Mouse (Mus musculus): ENCODE measurements around the gene Meis2. TPM values are rescaled to one million over a fixed set of nuclear protein-coding genes. Genes with fewer than 3 reads are reported as not detected.

Meis2 gene
- polyA plus RNA-seq, 1 experiment from 2014 or later: 142 TPM

GRCm38 (mm10) chr2:115912948-115913529, 152.6 kb downstream of the Meis2 start:
- no peak overlapping the region for H3K27ac ChIP-seq (ENCODE audit: low read depth, low read length)
- no peak overlapping the region for H3K9ac ChIP-seq (ENCODE audit: low read depth, low read length)
- H3K9me3 ChIP-seq (ENCODE audit: control insufficient read depth, low read length): no peaks in the 10 kb centered on the region
- DNase-seq (ENCODE audit: low spot score) (no peak), ATAC-seq (ENCODE audit: low FRiP score) (no peak)
- WGBS: 77% methylated on average over 7 of the region's 7 CpGs
- H3K36me3 ChIP-seq (ENCODE audit: control insufficient read depth, insufficient read depth, low read length): no peaks in the 10 kb centered on the region
- no peak overlapping the region for H3K4me3 ChIP-seq (ENCODE audit: low read depth, low read length)
- peaks cover 4% of the 10 kb centered on the region; the same call in 1 of the 2 replicates for H3K4me1 ChIP-seq (replicated peaks; ENCODE audit: control insufficient read depth, insufficient read depth, low read length)
- no peak overlapping the region for H3K4me2 ChIP-seq (replicated peaks; ENCODE audit: low read depth, low read length)
- no peaks in the 10 kb centered on the region for H3K27me3 ChIP-seq (ENCODE audit: control insufficient read depth, insufficient read depth, low read length)

DNA sequence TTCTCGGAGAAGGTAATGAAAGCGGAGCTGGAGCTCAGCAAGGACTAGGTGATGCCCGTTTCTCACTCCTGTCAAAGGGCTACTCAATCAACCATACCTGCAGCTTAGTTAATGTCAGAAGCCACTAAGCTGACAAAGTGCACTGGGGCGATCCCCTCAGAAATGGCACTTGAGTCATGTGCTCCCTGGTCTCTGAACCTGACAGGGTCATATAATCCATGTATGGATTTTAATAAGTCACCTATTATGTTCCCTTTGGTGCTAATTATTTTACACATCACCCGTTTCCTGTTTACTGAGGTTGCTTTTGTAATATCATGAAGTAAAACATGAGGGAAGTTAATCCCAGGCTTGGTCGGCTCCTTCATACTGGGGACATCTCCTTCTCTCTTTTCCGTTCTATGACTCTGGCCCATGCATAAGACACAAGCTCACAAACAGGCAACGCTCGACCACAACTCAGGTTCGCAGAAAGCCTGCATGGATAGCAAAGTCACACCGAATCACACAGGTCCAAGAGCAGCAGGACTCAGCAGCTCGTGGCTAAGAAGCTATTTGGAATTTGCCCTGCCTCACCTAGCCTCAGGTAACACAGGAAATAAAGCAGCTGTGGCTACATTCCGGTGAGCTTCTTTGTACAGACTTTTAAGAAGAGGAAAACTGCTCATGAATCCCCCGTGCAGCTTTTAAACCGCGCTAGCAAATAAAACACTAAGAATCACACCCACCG, 153.6 kb downstream of the Meis2 start:
- H3K4me1 ChIP-seq (replicated peaks; ENCODE audit: control insufficient read depth, insufficient read depth, low read length): peaks cover 4% of the 10 kb centered on the region; the same call in 1 of the 2 replicates
- no peaks in the 10 kb centered on the region for H3K27me3 ChIP-seq (ENCODE audit: control insufficient read depth, insufficient read depth, low read length)
- H3K9ac ChIP-seq (ENCODE audit: low read depth, low read length): no peak overlapping the region
- no peak for ATAC-seq (ENCODE audit: low FRiP score)
- no peak overlapping the region for H3K4me2 ChIP-seq (replicated peaks; ENCODE audit: low read depth, low read length)
- no peaks in the 10 kb centered on the region for H3K9me3 ChIP-seq (ENCODE audit: control insufficient read depth, low read length)
- no peaks in the 10 kb centered on the region for H3K36me3 ChIP-seq (ENCODE audit: control insufficient read depth, insufficient read depth, low read length)
- 90% methylated on average over 17 of the region's 17 CpGs for WGBS
- no peak overlapping the region for H3K4me3 ChIP-seq (ENCODE audit: low read depth, low read length)
- H3K27ac ChIP-seq (ENCODE audit: low read depth, low read length): no peak overlapping the region
- no peak for DNase-seq (ENCODE audit: low spot score)

- no peak overlapping the region for H3K27ac ChIP-seq (ENCODE audit: low read depth, low read length)
- ATAC-seq (ENCODE audit: low FRiP score): no peak
- WGBS: 87% methylated on average over 4 of the region's 4 CpGs
Measured at GRCm38 (mm10) chr2:115910217-115910616, 155.4 kb downstream of the Meis2 start.

GRCm38 (mm10) chr2:115901007-115901406, 164.6 kb downstream of the Meis2 start:
- ATAC-seq (ENCODE audit: low FRiP score): no peak
- no peak overlapping the region for H3K4me3 ChIP-seq (ENCODE audit: low read depth, low read length)
- DNase-seq (ENCODE audit: low spot score): no peak
- no peak overlapping the region for H3K9ac ChIP-seq (ENCODE audit: low read depth, low read length)
- WGBS: 97% methylated on average over 6 of the region's 6 CpGs
- no peak overlapping the region for H3K27ac ChIP-seq (ENCODE audit: low read depth, low read length)
- no peaks in the 10 kb centered on the region for H3K4me1 ChIP-seq (replicated peaks; ENCODE audit: control insufficient read depth, insufficient read depth, low read length)
- no peaks in the 10 kb centered on the region for H3K27me3 ChIP-seq (ENCODE audit: control insufficient read depth, insufficient read depth, low read length)
- no peaks in the 10 kb centered on the region for H3K36me3 ChIP-seq (ENCODE audit: control insufficient read depth, insufficient read depth, low read length)
- H3K4me2 ChIP-seq (replicated peaks; ENCODE audit: low read depth, low read length): no peak overlapping the region
- no peaks in the 10 kb centered on the region for H3K9me3 ChIP-seq (ENCODE audit: control insufficient read depth, low read length)

More at GRCm38 (mm10) chr2:115910217-115910616, 155.4 kb downstream of the Meis2 start:
- no peak overlapping the region for H3K4me2 ChIP-seq (replicated peaks; ENCODE audit: low read depth, low read length)
- no peaks in the 10 kb centered on the region for H3K36me3 ChIP-seq (ENCODE audit: control insufficient read depth, insufficient read depth, low read length)
- H3K27me3 ChIP-seq (ENCODE audit: control insufficient read depth, insufficient read depth, low read length): no peaks in the 10 kb centered on the region
- no peaks in the 10 kb centered on the region; the same call in 1 of the 2 replicates for H3K4me1 ChIP-seq (replicated peaks; ENCODE audit: control insufficient read depth, insufficient read depth, low read length)
- H3K4me3 ChIP-seq (ENCODE audit: low read depth, low read length): no peak overlapping the region
- H3K9ac ChIP-seq (ENCODE audit: low read depth, low read length): no peak overlapping the region
- H3K9me3 ChIP-seq (ENCODE audit: control insufficient read depth, low read length): no peaks in the 10 kb centered on the region
- no peak for DNase-seq (ENCODE audit: low spot score)

DNA sequence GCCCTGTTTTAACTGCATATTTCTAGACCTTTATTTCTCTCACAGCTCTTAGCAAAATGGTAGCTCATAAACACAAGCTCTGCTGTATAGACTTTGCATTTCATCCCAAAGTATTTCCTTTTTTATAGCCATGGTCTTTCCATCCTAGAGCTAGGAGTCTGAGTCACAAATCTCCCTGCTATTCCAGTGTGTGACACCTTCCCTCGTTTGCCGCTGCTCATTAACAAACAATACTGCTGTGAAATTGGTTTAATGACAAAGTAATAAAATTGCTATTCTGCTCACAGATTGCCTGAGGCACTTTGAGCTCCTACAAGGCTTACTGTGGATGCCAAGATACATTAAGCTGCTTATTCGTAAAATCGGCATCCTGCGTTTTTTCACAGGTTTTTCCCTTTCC, 168.1 kb downstream of the Meis2 start:
- no peak overlapping the region for H3K4me3 ChIP-seq (ENCODE audit: low read depth, low read length)
- 69% methylated on average over 5 of the region's 5 CpGs for WGBS
- no peak overlapping the region for H3K27ac ChIP-seq (ENCODE audit: low read depth, low read length)
- no peaks in the 10 kb centered on the region for H3K36me3 ChIP-seq (ENCODE audit: control insufficient read depth, insufficient read depth, low read length)
- no peak overlapping the region for H3K9ac ChIP-seq (ENCODE audit: low read depth, low read length)
- ATAC-seq (ENCODE audit: low FRiP score) (peak; percentile 17; the same call in 1 of the 2 replicates), DNase-seq (ENCODE audit: low spot score) (peak; percentile 35)
- H3K9me3 ChIP-seq (ENCODE audit: control insufficient read depth, low read length): no peaks in the 10 kb centered on the region
- H3K27me3 ChIP-seq (ENCODE audit: control insufficient read depth, insufficient read depth, low read length): no peaks in the 10 kb centered on the region
- no peak overlapping the region for H3K4me2 ChIP-seq (replicated peaks; ENCODE audit: low read depth, low read length)
- no peaks in the 10 kb centered on the region for H3K4me1 ChIP-seq (replicated peaks; ENCODE audit: control insufficient read depth, insufficient read depth, low read length)

GRCm38 (mm10) chr2:115897001-115897400, 168.6 kb downstream of the Meis2 start:
- H3K27ac ChIP-seq (ENCODE audit: low read depth, low read length): no peak overlapping the region
- ATAC-seq (ENCODE audit: low FRiP score) (no peak), DNase-seq (ENCODE audit: low spot score) (no peak)
- H3K36me3 ChIP-seq (ENCODE audit: control insufficient read depth, insufficient read depth, low read length): no peaks in the 10 kb centered on the region
- WGBS: 72% methylated on average over 2 of the region's 2 CpGs
- no peak overlapping the region for H3K9ac ChIP-seq (ENCODE audit: low read depth, low read length)
- no peak overlapping the region for H3K4me2 ChIP-seq (replicated peaks; ENCODE audit: low read depth, low read length)
- no peak overlapping the region for H3K4me3 ChIP-seq (ENCODE audit: low read depth, low read length)
- H3K4me1 ChIP-seq (replicated peaks; ENCODE audit: control insufficient read depth, insufficient read depth, low read length): no peaks in the 10 kb centered on the region
- H3K9me3 ChIP-seq (ENCODE audit: control insufficient read depth, low read length): no peaks in the 10 kb centered on the region
- no peaks in the 10 kb centered on the region for H3K27me3 ChIP-seq (ENCODE audit: control insufficient read depth, insufficient read depth, low read length)

DNA sequence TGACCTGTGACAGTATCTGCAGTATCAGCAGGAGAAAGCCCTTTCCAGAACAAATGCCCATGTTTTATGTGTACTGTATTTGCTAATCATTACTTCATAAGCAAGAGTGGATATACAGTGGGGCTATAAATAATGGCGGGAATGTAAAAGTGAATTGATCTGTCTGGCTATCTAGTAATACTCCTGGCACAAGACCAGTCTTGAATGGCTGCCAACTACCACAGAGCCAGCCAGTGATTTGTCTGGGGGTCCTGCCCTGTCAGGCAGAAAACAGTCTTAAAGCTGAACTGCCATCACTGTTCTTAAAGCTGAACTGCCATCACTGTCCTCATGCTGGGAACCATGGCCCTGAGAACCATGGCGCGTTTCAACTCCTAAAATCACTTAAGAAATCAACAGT, 169.9 kb downstream of the Meis2 start:
- WGBS: 90% methylated on average over 3 of the region's 3 CpGs
- H3K9me3 ChIP-seq (ENCODE audit: control insufficient read depth, low read length): no peaks in the 10 kb centered on the region
- no peak overlapping the region for H3K4me3 ChIP-seq (ENCODE audit: low read depth, low read length)
- no peak overlapping the region for H3K9ac ChIP-seq (ENCODE audit: low read depth, low read length)
- no peak overlapping the region for H3K27ac ChIP-seq (ENCODE audit: low read depth, low read length)
- H3K27me3 ChIP-seq (ENCODE audit: control insufficient read depth, insufficient read depth, low read length): no peaks in the 10 kb centered on the region
- ATAC-seq (ENCODE audit: low FRiP score): no peak
- DNase-seq (ENCODE audit: low spot score): no peak
- H3K36me3 ChIP-seq (ENCODE audit: control insufficient read depth, insufficient read depth, low read length): no peaks in the 10 kb centered on the region
- H3K4me2 ChIP-seq (replicated peaks; ENCODE audit: low read depth, low read length): no peak overlapping the region
- no peaks in the 10 kb centered on the region for H3K4me1 ChIP-seq (replicated peaks; ENCODE audit: control insufficient read depth, insufficient read depth, low read length)

DNA sequence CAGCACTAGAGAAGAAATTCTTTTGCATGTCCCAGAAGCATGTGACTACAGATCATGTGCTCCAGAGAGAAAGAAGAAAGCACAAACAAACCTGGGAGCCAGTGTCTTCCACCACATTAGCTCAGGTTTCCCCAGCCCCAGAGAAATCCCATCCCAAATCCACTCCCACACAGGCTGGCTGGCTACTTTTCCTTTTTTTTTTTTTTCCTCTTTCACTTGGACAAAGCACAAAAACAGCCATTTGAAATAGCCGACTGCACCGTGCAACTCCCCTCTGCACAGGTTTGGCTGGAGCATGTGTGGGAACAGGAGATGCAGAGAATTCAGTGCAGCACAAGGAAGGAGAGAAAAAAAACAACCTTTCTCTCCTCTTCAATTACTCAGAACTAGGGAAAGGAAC, 170.4 kb downstream of the Meis2 start:
- no peak overlapping the region for H3K4me3 ChIP-seq (ENCODE audit: low read depth, low read length)
- H3K9me3 ChIP-seq (ENCODE audit: control insufficient read depth, low read length): no peaks in the 10 kb centered on the region
- no peak overlapping the region for H3K9ac ChIP-seq (ENCODE audit: low read depth, low read length)
- DNase-seq (ENCODE audit: low spot score) (no peak), ATAC-seq (ENCODE audit: low FRiP score) (no peak)
- no peak overlapping the region for H3K4me2 ChIP-seq (replicated peaks; ENCODE audit: low read depth, low read length)
- no peak overlapping the region for H3K27ac ChIP-seq (ENCODE audit: low read depth, low read length)
- H3K27me3 ChIP-seq (ENCODE audit: control insufficient read depth, insufficient read depth, low read length): no peaks in the 10 kb centered on the region
- H3K36me3 ChIP-seq (ENCODE audit: control insufficient read depth, insufficient read depth, low read length): no peaks in the 10 kb centered on the region
- no peaks in the 10 kb centered on the region for H3K4me1 ChIP-seq (replicated peaks; ENCODE audit: control insufficient read depth, insufficient read depth, low read length)
- 68% methylated on average over 2 of the region's 2 CpGs for WGBS

- Histone ChIP-seq H3K4me3 (ENCODE audit: low read depth, low read length) (no peak overlapping the region), H3K9me3 (ENCODE audit: control insufficient read depth, low read length) (no peaks in the 10 kb centered on the region), H3K27me3 (ENCODE audit: control insufficient read depth, insufficient read depth, low read length) (no peaks in the 10 kb centered on the region), H3K27ac (ENCODE audit: low read depth, low read length) (no peak overlapping the region), H3K4me1 (replicated peaks; ENCODE audit: control insufficient read depth, insufficient read depth, low read length) (no peaks in the 10 kb centered on the region; the same call in 1 of the 2 replicates), H3K4me2 (replicated peaks; ENCODE audit: low read depth, low read length) (no peak overlapping the region), H3K36me3 (ENCODE audit: control insufficient read depth, insufficient read depth, low read length) (no peaks in the 10 kb centered on the region), H3K9ac (ENCODE audit: low read depth, low read length) (no peak overlapping the region)
- ATAC-seq (ENCODE audit: low FRiP score) (no peak), DNase-seq (ENCODE audit: low spot score) (no peak)
- WGBS: 80% methylated on average over 6 of the region's 6 CpGs
Measured at GRCm38 (mm10) chr2:115893113-115893512, 172.5 kb downstream of the Meis2 start.

Measured in hindbrain, embryonic 11.5 days (tissue).